Mouse (Mus musculus) G1E (cell line): Measurements from ENCODE around the gene Trnp1. TPM values are rescaled to one million over a fixed set of nuclear protein-coding genes. Genes with fewer than 3 reads are reported as not detected.

Experiments used
- ATAC-seq: 2 replicates; pipeline ENCODE4 v1.8.0; 2016; ENCODE audit warnings: mild to moderate bottlenecking; ENCODE audit not compliant: insufficient number of reproducible peaks, poor library complexity, low FRiP score, severe bottlenecking; ENCODE audit errors: extremely low read depth
- DNase-seq: peaks from one replicate; pipeline ENCODE4 v3.0.0; 2012; ENCODE audit warnings: low spot score
- H3K27me3 ChIP-seq: 2 replicates; pipeline ENCODE4 v1.6.1; 2012; ENCODE audit warnings: mild to moderate bottlenecking, low read length, inconsistent platforms; ENCODE audit not compliant: insufficient read depth
- H3K36me3 ChIP-seq: replicated peaks from 2 replicates; pipeline ENCODE3; 2012; ENCODE audit warnings: mild to moderate bottlenecking, inconsistent platforms
- H3K4me1 ChIP-seq: 2 replicates; pipeline ENCODE4 v1.6.1; 2012; ENCODE audit warnings: low read depth, low read length, inconsistent platforms, mixed read lengths; ENCODE audit not compliant: insufficient read depth
- H3K4me3 ChIP-seq: 2 replicates; pipeline ENCODE4 v1.5.1; 2012; ENCODE audit warnings: low read depth, mild to moderate bottlenecking, inconsistent platforms, low read length, moderate library complexity, mixed read lengths
- H3K9me3 ChIP-seq: replicated peaks from 2 replicates; pipeline ENCODE4 v1.6.1; 2012; ENCODE audit warnings: inconsistent platforms
- CTCF ChIP-seq: IDR thresholded peaks from 2 replicates; pipeline ENCODE4 v1.5.1; 2012; ENCODE audit warnings: low read depth, low read length, inconsistent platforms, mixed read lengths
- GATA1 ChIP-seq: IDR thresholded peaks from 2 replicates; pipeline ENCODE4 v1.6.1; 2012; ENCODE audit warnings: borderline replicate concordance, low read length, inconsistent platforms, mixed read lengths
- GATA2 ChIP-seq: IDR thresholded peaks from 2 replicates; pipeline ENCODE4 v1.6.1; 2012; ENCODE audit warnings: low read depth, low read length, inconsistent platforms, borderline replicate concordance
- POLR2AphosphoS5 ChIP-seq: IDR thresholded peaks from 2 replicates; pipeline ENCODE4 v1.6.1; 2012; ENCODE audit warnings: low read depth, low read length, inconsistent platforms; ENCODE audit not compliant: insufficient replicate concordance
- TAL1 ChIP-seq: conservative IDR thresholded peaks from 2 replicates; pipeline ENCODE4 v1.6.1; 2012; ENCODE audit warnings: low read depth, low read length, inconsistent platforms, mixed read lengths
- polyA plus RNA-seq: library from polyadenylated mRNA; stranded (reverse); fragments of >175 nt; gene quantifications from 2 replicates; pipeline ENCODE4 v1.2.3, GENCODE M21; 2012
- total RNA-seq, 2 experiments: library from RNA; stranded (forward) in 1 of 2; stranded (reverse) in 1 of 2; fragments of 200-1000 nt in 1 of 2; fragments of >200 nt in 1 of 2; fragmentation: Nextera tagmentation in 1 of 2; gene quantifications; 2 replicates each; pipeline ENCODE4 v1.2.3; 2014 to 2017

Trnp1 gene
- total and polyA plus RNA-seq, 3 experiments = 0.16 TPM; not detected in 2

DNA sequence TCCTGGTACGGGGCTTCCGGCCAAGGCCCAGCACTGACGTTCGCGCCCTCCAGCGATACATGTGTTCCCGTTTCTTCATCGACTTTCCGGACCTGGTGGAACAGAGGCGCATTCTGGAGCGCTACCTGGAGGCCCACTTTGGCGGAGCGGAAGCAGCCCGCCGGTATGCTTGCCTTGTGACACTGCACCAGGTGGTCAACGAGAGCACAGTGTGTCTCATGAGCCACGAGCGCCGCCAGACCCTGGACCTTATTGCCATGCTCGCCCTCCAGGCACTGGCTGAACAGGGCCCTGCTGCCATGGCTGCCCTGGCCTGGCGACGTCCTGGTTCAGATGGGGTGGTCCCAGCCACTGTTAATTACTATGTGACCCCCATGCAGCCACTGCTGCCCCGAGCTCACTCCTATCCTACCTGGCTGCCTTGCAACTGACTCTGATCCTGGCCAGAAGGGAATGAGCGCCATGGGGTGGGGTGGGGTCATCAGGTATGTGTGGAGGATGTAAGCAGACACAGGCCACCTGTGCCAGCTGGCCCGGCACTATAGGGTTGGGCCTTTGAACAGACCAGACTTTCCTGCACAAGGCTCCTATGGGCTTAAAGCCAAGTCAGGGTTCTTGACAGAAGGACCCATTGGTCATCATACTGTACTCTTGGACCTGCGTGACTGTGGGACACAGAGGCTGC, 11.5 kb downstream of the Trnp1 start:
- DNase-seq (no peak), ATAC-seq (no peak)
- Histone ChIP-seq H3K36me3 (no peaks in the 10 kb centered on the region), H3K9me3 (no peaks in the 10 kb centered on the region), H3K4me3 (no peak overlapping the region), H3K27me3 (peaks cover 52% of the 10 kb centered on the region), H3K4me1 (peaks cover 16% of the 10 kb centered on the region)
- TF ChIP-seq POLR2AphosphoS5 (no peak), CTCF (no peak), TAL1 (no peak), GATA1 (no peak), GATA2 (no peak)

DNA sequence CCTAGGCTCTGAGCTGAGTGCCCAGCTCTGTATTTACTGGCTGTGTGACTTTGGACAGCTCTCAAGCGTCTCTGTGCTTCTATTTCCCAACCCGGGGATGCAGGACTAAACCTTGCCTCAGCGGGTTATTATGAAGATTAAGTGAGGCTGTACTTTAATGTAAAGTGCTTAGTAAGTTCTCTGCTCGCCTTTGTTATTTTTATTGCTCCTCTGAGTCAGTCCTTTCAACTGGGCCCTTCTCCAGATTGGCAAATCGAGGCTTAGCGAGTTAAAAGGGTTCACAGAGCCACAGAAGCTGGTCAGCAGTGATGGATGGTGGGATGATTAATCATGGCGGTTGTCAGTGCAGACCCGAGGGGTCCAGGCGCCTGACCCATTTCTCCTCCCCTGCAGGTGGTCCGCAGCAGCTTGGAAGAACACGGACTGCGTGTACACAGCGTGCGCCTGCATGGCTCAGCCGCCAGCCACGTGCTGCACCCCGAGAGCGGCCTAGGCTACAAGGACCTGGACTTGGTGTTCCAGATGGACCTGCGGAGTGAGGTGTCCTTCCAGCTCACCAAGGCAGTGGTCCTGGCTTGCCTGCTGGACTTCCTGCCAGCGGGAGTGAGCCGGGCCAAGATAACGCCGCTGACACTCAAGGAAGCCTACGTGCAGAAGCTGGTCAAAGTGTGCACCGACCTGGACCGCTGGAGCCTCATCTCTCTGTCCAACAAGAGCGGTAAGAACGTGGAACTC, 12.5 kb downstream of the Trnp1 start:
- TF ChIP-seq GATA1 = no peak
- no peak for TF ChIP-seq GATA2
- no peak for TF ChIP-seq TAL1
- no peak for TF ChIP-seq POLR2AphosphoS5
- no peak for TF ChIP-seq CTCF
- H3K27me3 ChIP-seq = peaks cover 53% of the 10 kb centered on the region
- ATAC-seq (no peak), DNase-seq (no peak)
- no peaks in the 10 kb centered on the region for H3K36me3 ChIP-seq
- peaks cover 16% of the 10 kb centered on the region for H3K4me1 ChIP-seq
- H3K4me3 ChIP-seq = peak overlapping the region; percentile 14; the same call in 1 of the 2 replicates
- H3K9me3 ChIP-seq = no peaks in the 10 kb centered on the region

DNA sequence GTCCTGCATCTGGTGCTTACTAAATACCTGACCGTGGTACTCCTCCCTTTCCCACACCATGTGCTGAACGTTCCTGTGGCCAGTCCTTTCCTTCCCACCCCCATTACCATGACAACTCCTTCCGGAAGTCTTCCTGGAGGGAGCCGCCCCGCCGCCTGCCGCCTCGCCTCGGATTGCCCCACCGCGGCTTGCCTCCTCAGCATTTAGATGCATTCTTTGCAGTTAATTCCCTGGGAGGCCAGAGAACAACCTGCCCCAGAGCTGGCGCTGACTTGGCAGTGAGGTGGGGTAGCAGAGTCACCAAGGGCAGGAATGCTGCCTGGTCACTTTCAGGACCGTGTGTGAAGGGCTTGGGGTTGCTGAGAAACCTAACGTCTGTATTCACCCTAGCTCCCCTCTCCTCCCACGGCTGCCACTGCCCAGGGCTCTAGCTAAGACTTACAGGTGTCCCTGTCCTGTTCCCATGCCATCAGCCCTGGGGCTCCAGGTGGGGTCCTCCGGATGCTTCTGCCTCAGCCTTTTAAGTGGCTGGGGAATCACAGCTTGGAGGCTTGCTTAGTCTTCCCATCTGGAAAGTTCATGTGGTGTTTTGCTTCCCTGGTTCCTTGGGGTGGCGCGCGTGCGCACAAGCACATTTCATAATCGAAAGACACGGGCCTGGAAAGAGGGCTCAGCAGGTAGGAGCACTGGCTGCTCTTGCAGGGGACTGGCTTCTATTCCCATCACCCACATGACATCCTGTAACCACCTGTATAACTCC, 13.9 kb downstream of the Trnp1 start:
- Histone ChIP-seq H3K4me3 (no peak overlapping the region), H3K4me1 (peaks cover 24% of the 10 kb centered on the region), H3K9me3 (no peaks in the 10 kb centered on the region), H3K36me3 (no peaks in the 10 kb centered on the region), H3K27me3 (peaks cover 63% of the 10 kb centered on the region)
- no peak for TF ChIP-seq GATA1
- TF ChIP-seq TAL1 = no peak
- no peak for TF ChIP-seq GATA2
- no peak for TF ChIP-seq POLR2AphosphoS5
- no peak for TF ChIP-seq CTCF
- ATAC-seq = no peak
- no peak for DNase-seq

DNA sequence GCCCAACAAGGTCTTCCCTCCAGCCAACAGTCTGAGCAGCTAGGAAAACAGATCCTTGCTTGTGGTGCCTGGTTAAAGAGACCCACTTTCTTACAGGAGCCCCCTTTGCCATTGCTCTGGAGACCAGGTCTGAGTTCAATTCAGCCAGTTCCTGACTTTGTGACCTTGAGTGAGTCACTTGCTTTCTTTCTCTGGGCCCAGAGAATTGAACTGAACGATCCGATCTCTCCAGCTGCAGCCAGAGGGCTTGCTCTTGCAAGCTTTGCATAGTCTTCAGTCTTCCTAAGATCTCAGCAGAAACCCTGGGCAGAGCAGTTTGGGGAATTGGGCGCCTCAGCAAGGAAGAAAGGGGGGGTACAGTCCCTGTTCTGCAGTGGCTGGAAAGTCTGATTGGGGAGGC, 15.9 kb downstream of the Trnp1 start:
- Histone ChIP-seq H3K4me1 (peaks cover 11% of the 10 kb centered on the region), H3K9me3 (no peaks in the 10 kb centered on the region), H3K4me3 (no peak overlapping the region), H3K27me3 (peaks cover 66% of the 10 kb centered on the region), H3K36me3 (no peaks in the 10 kb centered on the region)
- TF ChIP-seq TAL1 (no peak), CTCF (no peak), GATA1 (no peak), POLR2AphosphoS5 (no peak), GATA2 (no peak)
- no peak for ATAC-seq
- DNase-seq = no peak

DNA sequence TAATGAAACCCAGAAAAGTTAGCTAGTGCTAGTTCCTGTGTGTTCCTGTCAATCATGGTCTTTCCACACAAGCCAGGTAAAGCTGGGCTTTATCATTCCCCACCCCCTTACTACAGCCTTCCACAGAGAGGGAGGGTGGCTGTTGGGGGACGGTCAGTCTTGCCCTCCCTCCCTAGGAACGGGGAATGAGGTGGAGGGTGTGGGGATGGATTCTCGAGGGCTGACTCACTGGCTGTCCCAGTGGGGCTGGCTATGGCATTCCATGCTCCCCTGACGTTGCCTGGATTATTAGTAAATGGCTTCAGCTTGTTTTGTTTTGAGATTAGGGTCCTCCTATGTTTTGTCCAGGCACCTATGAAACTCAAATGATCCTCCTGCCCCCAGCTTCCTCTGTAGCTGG, 16.9 kb downstream of the Trnp1 start:
- peaks cover 11% of the 10 kb centered on the region for H3K4me1 ChIP-seq
- no peak overlapping the region for H3K4me3 ChIP-seq
- ATAC-seq (no peak), DNase-seq (no peak)
- TF ChIP-seq GATA1 (no peak), CTCF (no peak)
- no peaks in the 10 kb centered on the region for H3K9me3 ChIP-seq
- H3K36me3 ChIP-seq = no peaks in the 10 kb centered on the region
- H3K27me3 ChIP-seq = peaks cover 65% of the 10 kb centered on the region

DNA sequence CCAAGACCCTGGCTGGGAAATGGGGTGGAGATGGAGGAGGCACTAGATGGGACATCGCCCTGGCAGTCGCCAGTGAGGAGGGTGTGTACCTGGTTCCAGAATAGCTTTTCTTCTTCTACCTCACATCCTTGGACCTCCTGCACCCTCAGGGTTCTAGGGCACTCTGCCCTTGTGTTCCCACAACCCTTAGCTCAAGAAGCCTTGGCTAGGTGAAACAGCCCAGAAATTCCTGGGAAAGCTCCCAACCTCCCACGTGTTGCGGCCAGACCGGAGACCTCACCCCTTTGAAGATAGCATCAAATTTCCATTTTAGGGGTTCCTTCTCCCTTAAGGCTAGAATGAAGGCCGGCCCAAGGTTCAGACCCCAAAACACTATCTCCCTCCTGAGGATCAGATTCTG, 17.6 kb downstream of the Trnp1 start:
- no peak overlapping the region for H3K4me3 ChIP-seq
- ATAC-seq = no peak
- H3K9me3 ChIP-seq = no peaks in the 10 kb centered on the region
- TF ChIP-seq GATA2 = no peak
- TF ChIP-seq GATA1 = no peak
- no peak for TF ChIP-seq POLR2AphosphoS5
- no peak for TF ChIP-seq TAL1
- no peak for TF ChIP-seq CTCF
- H3K27me3 ChIP-seq = peaks cover 60% of the 10 kb centered on the region
- H3K4me1 ChIP-seq = peaks cover 11% of the 10 kb centered on the region
- H3K36me3 ChIP-seq = no peaks in the 10 kb centered on the region
- no peak for DNase-seq
